Mouse (Mus musculus) effector memory CD4-positive, alpha-beta T cell, adult 7 months (primary cell): ENCODE results near the gene Gmnn. TPM values are rescaled to one million over a fixed set of nuclear protein-coding genes. Genes with fewer than 3 reads are reported as not detected.

ENCODE experiments used
- polyA plus RNA-seq: library from polyadenylated mRNA; unstranded; fragments of 100-300 nt; shearing (Covaris generic); gene quantifications from one replicate; pipeline ENCODE4 v1.2.1, GENCODE M21; 2017

The Gmnn gene
- 15.1 TPM for polyA plus RNA-seq

GRCm38 (mm10) chr13:24761403-24762227, at the start of gene Gmnn:
TSS of gene Gmnn (minus strand) at chr13:24761923.

GRCm38 (mm10) chr13:24801308-24801921, 39.7 kb upstream of the Gmnn start, which contains the start of gene BC005537:
TSS of gene BC005537 (plus strand) at chr13:24801657.

GRCm38 (mm10) chr13:24741028-24741427, 20.7 kb downstream of the Gmnn start, which contains the start of gene Armh2:
TSS of gene Armh2 (plus strand) at chr13:24741232.

Other genes starting within 250 kb of the Gmnn start
- gene Ripor2, start 179.7 kb downstream of the Gmnn start, polyA plus RNA-seq = 358 TPM
- not detected for gene Armh2, start 20.7 kb downstream of the Gmnn start, polyA plus RNA-seq
- gene BC005537, start 39.7 kb upstream of the Gmnn start, polyA plus RNA-seq = 20.7 TPM
- gene Acot13, start 69.6 kb upstream of the Gmnn start, polyA plus RNA-seq = 42.6 TPM
- 89.6 TPM for gene Tdp2, start 69.8 kb upstream of the Gmnn start, polyA plus RNA-seq
- gene D130043K22Rik, start 83.2 kb upstream of the Gmnn start, polyA plus RNA-seq = 0.26 TPM
- gene Aldh5a1, start 175.7 kb upstream of the Gmnn start, polyA plus RNA-seq = 0.67 TPM
- gene Gpld1, start 181.2 kb upstream of the Gmnn start, polyA plus RNA-seq = 0.27 TPM